8 mouse cellular contexts compared by ENCODE assay signal in genomic region chr5:100914989-100915388, GRCm38 (mm10).
DNase-seq lines count a peak whose midpoint lies in the region; ATAC-seq lines count a peak whose summit lies in the region.

No protein-coding gene starts in this region.

- peak; percentile 95 for DNase-seq in midbrain, embryonic 11.5 days (ENCODE audit: low spot score, missing footprints)
- DNase-seq in R1 (ENCODE audit: low read depth, low spot score): peak; percentile 74
- DNase-seq in cerebellum, postnatal 25 days: peak; percentile 22 to 52
- DNase-seq in retina, embryonic 14.5 days (ENCODE audit: low spot score): peak; percentile 85

- H3K4me3 ChIP-seq in midbrain, embryonic 11.5 days (ENCODE audit: low read depth, low read length): no peak overlapping the region
- H3K4me3 ChIP-seq in midbrain, embryonic 13.5 days (replicated peaks): no peak overlapping the region
- H3K4me3 ChIP-seq in hindbrain, embryonic 15.5 days: no peak overlapping the region
- H3K4me3 ChIP-seq in limb, embryonic 13.5 days: no peak overlapping the region

- WGBS in midbrain, embryonic 11.5 days: 20% methylated on average over 7 of the region's 7 CpGs
- 18% methylated on average over 7 of the region's 7 CpGs for WGBS in midbrain, embryonic 13.5 days
- 18% methylated on average over 7 of the region's 7 CpGs for WGBS in hindbrain, embryonic 15.5 days
- WGBS in limb, embryonic 13.5 days: 17% methylated on average over 7 of the region's 7 CpGs

- no peaks in the 10 kb centered on the region for H3K36me3 ChIP-seq in midbrain, embryonic 11.5 days (ENCODE audit: control insufficient read depth, insufficient read depth, low read length)
- H3K36me3 ChIP-seq in midbrain, embryonic 13.5 days: no peaks in the 10 kb centered on the region
- H3K36me3 ChIP-seq in hindbrain, embryonic 15.5 days: no peaks in the 10 kb centered on the region
- H3K36me3 ChIP-seq in limb, embryonic 13.5 days: no peaks in the 10 kb centered on the region

- ATAC-seq in midbrain, embryonic 11.5 days (ENCODE audit: low FRiP score): no peak
- no peak for ATAC-seq in midbrain, embryonic 13.5 days
- 0 out of 2 replicates have a peak, but pooled peaks have one; percentile 23 for ATAC-seq in hindbrain, embryonic 15.5 days (ENCODE audit: low FRiP score, low read depth)
- ATAC-seq in limb, embryonic 13.5 days (ENCODE audit: low FRiP score, low read depth): peak; percentile 58; the same call in 1 of the 2 replicates
- no peak for ATAC-seq in erythroblast, adult 5-6 weeks (replicated peaks; ENCODE audit: low FRiP score, poor library complexity, severe bottlenecking)

- H3K9ac ChIP-seq in midbrain, embryonic 11.5 days (ENCODE audit: low read length): no peak overlapping the region
- H3K9ac ChIP-seq in midbrain, embryonic 13.5 days (replicated peaks): no peak overlapping the region
- H3K9ac ChIP-seq in hindbrain, embryonic 15.5 days: no peak overlapping the region
- no peak overlapping the region for H3K9ac ChIP-seq in limb, embryonic 13.5 days

- no peak overlapping the region for H3K4me2 ChIP-seq in midbrain, embryonic 11.5 days
- no peak overlapping the region for H3K4me2 ChIP-seq in midbrain, embryonic 13.5 days (replicated peaks)
- no peak overlapping the region for H3K4me2 ChIP-seq in hindbrain, embryonic 15.5 days
- H3K4me2 ChIP-seq in limb, embryonic 13.5 days (replicated peaks): no peak overlapping the region

- H3K27ac ChIP-seq in midbrain, embryonic 11.5 days (ENCODE audit: low read depth, low read length): no peak overlapping the region
- H3K27ac ChIP-seq in midbrain, embryonic 13.5 days: no peak overlapping the region
- H3K27ac ChIP-seq in hindbrain, embryonic 15.5 days (replicated peaks): no peak overlapping the region
- H3K27ac ChIP-seq in limb, embryonic 13.5 days: no peak overlapping the region

- no peaks in the 10 kb centered on the region for H3K4me1 ChIP-seq in midbrain, embryonic 11.5 days (ENCODE audit: control insufficient read depth, insufficient read depth, low read length)
- H3K4me1 ChIP-seq in midbrain, embryonic 13.5 days (replicated peaks): no peaks in the 10 kb centered on the region
- H3K4me1 ChIP-seq in hindbrain, embryonic 15.5 days (replicated peaks): no peaks in the 10 kb centered on the region
- no peaks in the 10 kb centered on the region for H3K4me1 ChIP-seq in limb, embryonic 13.5 days

- no peaks in the 10 kb centered on the region for H3K9me3 ChIP-seq in midbrain, embryonic 11.5 days (ENCODE audit: control insufficient read depth, low read length)
- no peaks in the 10 kb centered on the region for H3K9me3 ChIP-seq in midbrain, embryonic 13.5 days
- H3K9me3 ChIP-seq in hindbrain, embryonic 15.5 days: no peaks in the 10 kb centered on the region
- H3K9me3 ChIP-seq in limb, embryonic 13.5 days: no peaks in the 10 kb centered on the region

- H3K27me3 ChIP-seq in midbrain, embryonic 11.5 days (ENCODE audit: control insufficient read depth, insufficient read depth, low read length): no peaks in the 10 kb centered on the region
- peaks cover 17% of the 10 kb centered on the region for H3K27me3 ChIP-seq in midbrain, embryonic 13.5 days
- H3K27me3 ChIP-seq in hindbrain, embryonic 15.5 days: peaks cover 26% of the 10 kb centered on the region; the same call in 1 of the 2 replicates
- H3K27me3 ChIP-seq in limb, embryonic 13.5 days: peaks cover 20% of the 10 kb centered on the region

Comparison
In these comparisons a context has a peak if more than half of its experiments do, and no peak if none do; other contexts are left out.
1. ATAC-seq: peak in hindbrain, embryonic 15.5 days (single experiment) and limb, embryonic 13.5 days (single experiment); none in midbrain, embryonic 11.5 days (single experiment), midbrain, embryonic 13.5 days (single experiment) and erythroblast, adult 5-6 weeks (single experiment).
2. DNase-seq: peak in every context shown above with its lines; median percentile 95 in midbrain, embryonic 11.5 days; 85 in retina, embryonic 14.5 days; 74 in R1; 37 in cerebellum, postnatal 25 days.